Mouse (Mus musculus) embryonic facial prominence, embryonic 10.5 days (tissue): ENCODE results near the gene Lhx8. TPM values are rescaled to one million over a fixed set of nuclear protein-coding genes. Genes with fewer than 3 reads are reported as not detected.

Experiments
- DNase-seq: peaks from one replicate; pipeline ENCODE4 v3.0.0-alpha.2; 2017; ENCODE audit warnings: low spot score
- H3K27ac ChIP-seq: fragments of 300-500 bp; sonication (generic); replicated peaks from 2 replicates; pipeline ENCODE4 v1.5.1; 2016; ENCODE audit warnings: mild to moderate bottlenecking
- H3K27me3 ChIP-seq: fragments of 300-500 bp; sonication (generic); replicated peaks from 2 replicates; pipeline ENCODE4 v1.6.1; 2016; ENCODE audit warnings: low read depth, mild to moderate bottlenecking; ENCODE audit not compliant: poor library complexity, severe bottlenecking
- H3K36me3 ChIP-seq: fragments of 300-500 bp; sonication (generic); replicated peaks from 2 replicates; pipeline ENCODE4 v1.6.1; 2016; ENCODE audit warnings: mild to moderate bottlenecking, moderate library complexity
- H3K4me1 ChIP-seq: fragments of 300-500 bp; sonication (generic); 2 replicates; pipeline ENCODE4 v1.6.1; 2016
- H3K4me3 ChIP-seq: fragments of 300-500 bp; sonication (generic); 2 replicates; pipeline ENCODE4 v1.5.1; 2016; ENCODE audit warnings: mild to moderate bottlenecking, moderate library complexity
- H3K9me3 ChIP-seq: fragments of 300-500 bp; sonication (generic); 2 replicates; pipeline ENCODE4 v1.6.1; 2016; ENCODE audit warnings: mild to moderate bottlenecking
- WGBS: fragments of 180-500 bp; shearing (Covaris S2); methylation state at CpG from one replicate; pipeline ENCODE4 v1.1.7; 2016; 5-methylcytosine and 5-hydroxymethylcytosine counted together
- polyA plus RNA-seq: library from polyadenylated mRNA; unstranded; fragments of >200 nt; fragmentation: Nextera tagmentation; extraction: Ambion mirVana; gene quantifications from 2 replicates; pipeline ENCODE4 v1.2.1, GENCODE M21; 2016

Lhx8 gene
- polyA plus RNA-seq, 1 experiment from 2014 or later = 63.6 TPM

- peaks cover 35% of the 10 kb centered on the region for H3K4me1 ChIP-seq
Measured at GRCm38 (mm10) chr3:154332213-154332530, 1.7 kb upstream of the Lhx8 start.

GRCm38 (mm10) chr3:154331506-154332212 is 1.2 kb upstream of the Lhx8 start:
- Histone ChIP-seq H3K9me3 (no peaks in the 10 kb centered on the region), H3K4me3 (peak overlapping the region; percentile 74), H3K36me3 (no peaks in the 10 kb centered on the region), H3K4me1 (peaks cover 35% of the 10 kb centered on the region), H3K27ac (peak overlapping the region; percentile 94), H3K27me3 (peaks cover 100% of the 10 kb centered on the region)
- DNase-seq = peak; percentile 53
- WGBS = under 1% methylated on average over 21 of the region's 21 CpGs

More at GRCm38 (mm10) chr3:154332213-154332530, 1.7 kb upstream of the Lhx8 start:
- peak overlapping the region; percentile 74 for H3K4me3 ChIP-seq
- H3K27me3 ChIP-seq = peaks cover 100% of the 10 kb centered on the region
- H3K27ac ChIP-seq = peak overlapping the region; percentile 94
- H3K9me3 ChIP-seq = no peaks in the 10 kb centered on the region
- H3K36me3 ChIP-seq = no peaks in the 10 kb centered on the region
- WGBS = under 1% methylated on average over 20 of the region's 20 CpGs
- peak; percentile 73 for DNase-seq

- Histone ChIP-seq H3K27me3 (peaks cover 100% of the 10 kb centered on the region), H3K9me3 (no peaks in the 10 kb centered on the region), H3K27ac (peak overlapping the region; percentile 94), H3K4me1 (peaks cover 35% of the 10 kb centered on the region), H3K36me3 (no peaks in the 10 kb centered on the region), H3K4me3 (peak overlapping the region; percentile 74)
- under 1% methylated on average over 10 of the region's 10 CpGs for WGBS
- no peak for DNase-seq
Measured at GRCm38 (mm10) chr3:154331003-154331340, 513 bp upstream of the Lhx8 start.

- DNase-seq = peak; percentile 72
- WGBS = under 1% methylated on average over 54 of the region's 54 CpGs
- Histone ChIP-seq H3K4me1 (peaks cover 32% of the 10 kb centered on the region), H3K27me3 (peaks cover 100% of the 10 kb centered on the region), H3K27ac (peak overlapping the region; percentile 94), H3K36me3 (no peaks in the 10 kb centered on the region; the same call in 1 of the 2 replicates), H3K9me3 (no peaks in the 10 kb centered on the region), H3K4me3 (peak overlapping the region; percentile 74)
Measured at GRCm38 (mm10) chr3:154329323-154330180, 907 bp downstream of the Lhx8 start.

- H3K27ac ChIP-seq = peak overlapping the region; percentile 94
- WGBS = under 1% methylated on average over 22 of the region's 22 CpGs
- peaks cover 100% of the 10 kb centered on the region for H3K27me3 ChIP-seq
- H3K36me3 ChIP-seq = no peaks in the 10 kb centered on the region; the same call in 1 of the 2 replicates
- peak overlapping the region; percentile 74 for H3K4me3 ChIP-seq
- no peaks in the 10 kb centered on the region for H3K9me3 ChIP-seq
- H3K4me1 ChIP-seq = peaks cover 32% of the 10 kb centered on the region
- no peak for DNase-seq
Measured at GRCm38 (mm10) chr3:154328721-154329322, 1.6 kb downstream of the Lhx8 start.

GRCm38 (mm10) chr3:154327883-154328720 is 2.4 kb downstream of the Lhx8 start:
- under 1% methylated on average over 86 of the region's 86 CpGs for WGBS

GRCm38 (mm10) chr3:154327110-154327882 is 3.2 kb downstream of the Lhx8 start:
- 2% methylated on average over 13 of the region's 13 CpGs for WGBS
- Histone ChIP-seq H3K9me3 (no peaks in the 10 kb centered on the region), H3K36me3 (peaks cover under 1% of the 10 kb centered on the region), H3K27me3 (peaks cover 97% of the 10 kb centered on the region), H3K4me3 (peak overlapping the region; percentile 74), H3K27ac (peak overlapping the region; percentile 94), H3K4me1 (peaks cover 29% of the 10 kb centered on the region)
- peak; percentile 39 for DNase-seq

More at GRCm38 (mm10) chr3:154327883-154328720, 2.4 kb downstream of the Lhx8 start:
- Histone ChIP-seq H3K27ac (peak overlapping the region; percentile 94), H3K9me3 (no peaks in the 10 kb centered on the region), H3K27me3 (peaks cover 98% of the 10 kb centered on the region), H3K4me1 (peaks cover 32% of the 10 kb centered on the region), H3K36me3 (no peaks in the 10 kb centered on the region; the same call in 1 of the 2 replicates), H3K4me3 (peak overlapping the region; percentile 74)
- DNase-seq = peak; percentile 85

GRCm38 (mm10) chr3:154321921-154322574 is 8.4 kb downstream of the Lhx8 start:
- 71% methylated on average over 13 of the region's 13 CpGs for WGBS
- H3K27ac ChIP-seq = no peak overlapping the region
- H3K4me3 ChIP-seq = no peak overlapping the region
- no peak for DNase-seq
- peaks cover 14% of the 10 kb centered on the region for H3K36me3 ChIP-seq
- H3K27me3 ChIP-seq = peaks cover 65% of the 10 kb centered on the region
- H3K9me3 ChIP-seq = no peaks in the 10 kb centered on the region
- no peaks in the 10 kb centered on the region for H3K4me1 ChIP-seq

- Histone ChIP-seq H3K36me3 (peaks cover 47% of the 10 kb centered on the region), H3K4me3 (no peak overlapping the region), H3K27ac (no peak overlapping the region), H3K4me1 (no peaks in the 10 kb centered on the region), H3K9me3 (no peaks in the 10 kb centered on the region), H3K27me3 (peaks cover 23% of the 10 kb centered on the region)
- 15% methylated on average over 5 of the region's 5 CpGs for WGBS
- peak; percentile 69 for DNase-seq
Measured at GRCm38 (mm10) chr3:154317651-154318248, 12.7 kb downstream of the Lhx8 start.

- 66% methylated on average over 16 of the region's 16 CpGs for WGBS
- H3K27ac ChIP-seq = 0 out of 2 replicates have a peak overlapping the region, but pooled peaks have one; percentile 10
- no peak for DNase-seq
Measured at GRCm38 (mm10) chr3:154305163-154305884, 25.1 kb downstream of the Lhx8 start.

More at GRCm38 (mm10) chr3:154305163-154305884, 25.1 kb downstream of the Lhx8 start:
- Histone ChIP-seq H3K4me3 (no peak overlapping the region), H3K36me3 (peaks cover 21% of the 10 kb centered on the region), H3K4me1 (peaks cover 14% of the 10 kb centered on the region), H3K27me3 (no peaks in the 10 kb centered on the region), H3K9me3 (no peaks in the 10 kb centered on the region)
